Mouse (Mus musculus): ENCODE results near the gene Tmem109. TPM values are rescaled to one million over a fixed set of nuclear protein-coding genes. Genes with fewer than 3 reads are reported as not detected.

Gene Tmem109
- total RNA-seq, 2 experiments from 2014 or later, result 36.4 to 37.3 TPM

GRCm38 (mm10) chr19:10895016-10895528 is 13.3 kb upstream of the Tmem109 start, which contains the start of gene Prpf19:
TSS of gene Prpf19 (plus strand) at chr19:10895231.
- DNase-seq (ENCODE audit: low spot score in 2 of 2), result peak; percentile 99 to 100

GRCm38 (mm10) chr19:10892201-10892600 is 10.4 kb upstream of the Tmem109 start:
- no peak for DNase-seq (ENCODE audit: low spot score in 2 of 2)

DNA sequence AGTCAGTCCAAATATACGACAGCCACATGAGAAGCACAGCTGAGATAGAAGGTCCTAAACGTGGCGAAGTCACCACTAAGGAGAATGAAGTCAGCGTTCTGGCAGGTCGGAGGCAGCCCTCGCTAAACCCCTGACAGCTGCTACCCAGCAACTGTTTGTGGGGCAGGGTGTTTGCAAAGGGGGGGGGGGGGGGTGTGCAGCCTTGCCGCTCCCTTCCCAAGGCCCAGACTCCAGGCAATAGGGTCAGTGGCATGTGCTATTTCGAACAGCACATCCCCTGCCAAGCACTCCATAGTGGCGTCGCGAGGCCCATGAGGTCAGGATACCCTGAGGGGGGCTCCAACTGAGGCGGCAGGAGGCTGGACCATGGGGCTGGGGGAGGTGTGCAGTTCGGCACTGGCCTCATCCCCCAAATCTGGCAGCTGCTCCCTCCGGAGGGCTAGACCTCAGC is 801 bp downstream of the Tmem109 start:
- no peak for DNase-seq (ENCODE audit: low spot score in 2 of 2)

DNA sequence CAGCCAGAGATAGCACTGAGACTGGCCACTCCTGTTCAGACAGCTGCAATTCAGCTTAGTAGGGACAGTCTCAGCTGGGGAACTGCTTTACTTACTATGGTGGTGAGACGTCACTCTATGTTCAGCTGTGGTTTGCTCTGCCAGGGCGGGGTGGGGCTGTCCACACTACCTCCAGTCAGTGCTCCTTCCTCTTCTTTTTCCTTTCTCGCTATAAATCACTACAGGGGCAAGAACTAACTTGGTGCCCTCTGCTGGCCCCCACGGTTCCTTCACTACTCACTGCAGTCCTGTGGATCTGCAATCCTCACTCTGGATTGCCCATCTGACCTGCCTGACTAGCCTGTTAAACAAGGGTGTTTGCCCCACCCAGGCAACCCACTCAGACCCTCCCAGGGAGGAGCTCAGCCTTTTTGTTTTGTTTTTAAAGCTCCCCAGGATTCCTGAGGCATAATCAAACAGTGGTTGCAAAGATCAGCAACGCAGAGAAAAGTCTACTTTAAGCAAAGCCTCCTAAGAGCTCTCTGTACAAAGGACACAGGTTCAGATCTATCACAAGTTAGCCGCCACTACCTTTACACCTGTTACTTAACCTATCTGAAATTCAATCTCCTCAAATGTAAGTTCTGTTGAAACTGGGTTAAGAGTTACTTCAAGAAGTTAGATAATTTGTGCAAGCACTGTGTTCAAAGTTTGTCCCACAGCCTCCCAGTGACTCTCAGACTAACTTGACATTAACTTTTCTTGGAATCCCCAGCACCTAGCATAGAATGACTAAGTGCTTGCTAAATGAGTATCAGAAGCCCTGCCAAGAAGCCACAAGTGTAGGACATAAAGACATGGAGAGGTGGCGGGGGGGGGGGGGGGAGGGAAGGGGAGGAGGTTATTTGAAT is 1.5 kb downstream of the Tmem109 start:
- peak in 1 of 2 experiments; percentile 60 for DNase-seq (ENCODE audit: low spot score in 2 of 2)

- DNase-seq (ENCODE audit: low spot score in 2 of 2), result no peak
These were observed 3.5 kb downstream of the Tmem109 start for GRCm38 (mm10) chr19:10878201-10878837.

GRCm38 (mm10) chr19:10871328-10871961 is 10.4 kb downstream of the Tmem109 start:
- DNase-seq (ENCODE audit: low spot score in 2 of 2), result no peak

GRCm38 (mm10) chr19:10870676-10871075 is 11.1 kb downstream of the Tmem109 start:
- DNase-seq (ENCODE audit: low spot score in 2 of 2), result no peak

GRCm38 (mm10) chr19:10869886-10870527 is 11.8 kb downstream of the Tmem109 start, which contains the start of gene Tmem132a:
TSS of gene Tmem132a (minus strand) at chr19:10869940.
- DNase-seq (ENCODE audit: low spot score in 2 of 2), result no peak

GRCm38 (mm10) chr19:10869241-10869885 is 12.4 kb downstream of the Tmem109 start:
- peak; percentile 80 to 88 for DNase-seq (ENCODE audit: low spot score in 2 of 2)

DNA sequence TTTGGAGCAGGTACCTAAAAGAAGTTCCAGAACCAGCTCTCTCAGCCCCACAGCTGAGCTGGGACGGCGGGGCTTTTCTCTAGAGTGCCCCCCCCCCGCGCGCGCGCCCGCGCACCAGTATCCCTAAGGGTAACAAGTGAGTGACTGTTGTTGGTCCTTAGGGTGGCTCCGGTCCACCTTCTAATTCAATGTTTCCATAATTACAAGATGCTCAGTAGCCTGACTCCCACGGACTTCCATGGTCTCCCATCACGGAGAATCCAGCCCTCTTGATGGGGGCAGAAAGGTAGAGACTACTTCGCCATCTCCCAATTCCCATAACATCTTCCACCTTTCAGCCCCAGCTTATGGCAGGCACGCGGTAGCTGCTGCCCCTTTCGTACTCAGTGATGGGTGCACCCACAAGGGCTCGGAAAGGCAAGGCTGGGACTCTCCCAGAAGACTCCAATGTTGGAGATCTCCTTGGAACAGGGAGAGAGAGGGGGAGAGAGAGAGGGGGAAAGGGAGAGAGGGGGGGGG is 13.1 kb downstream of the Tmem109 start:
- DNase-seq (ENCODE audit: low spot score in 2 of 2), result no peak

- no peak for DNase-seq (ENCODE audit: low spot score in 2 of 2)
These were observed 13.7 kb downstream of the Tmem109 start for GRCm38 (mm10) chr19:10867946-10868622.

GRCm38 (mm10) chr19:10866351-10866750 is 15.4 kb downstream of the Tmem109 start:
- DNase-seq (ENCODE audit: low spot score in 2 of 2), result no peak

- DNase-seq (ENCODE audit: low spot score in 2 of 2), result no peak
These were observed 21.7 kb downstream of the Tmem109 start for GRCm38 (mm10) chr19:10860072-10860497.

- no peak for DNase-seq (ENCODE audit: low spot score in 2 of 2)
These were observed 25.3 kb downstream of the Tmem109 start for GRCm38 (mm10) chr19:10856520-10856919.

DNA sequence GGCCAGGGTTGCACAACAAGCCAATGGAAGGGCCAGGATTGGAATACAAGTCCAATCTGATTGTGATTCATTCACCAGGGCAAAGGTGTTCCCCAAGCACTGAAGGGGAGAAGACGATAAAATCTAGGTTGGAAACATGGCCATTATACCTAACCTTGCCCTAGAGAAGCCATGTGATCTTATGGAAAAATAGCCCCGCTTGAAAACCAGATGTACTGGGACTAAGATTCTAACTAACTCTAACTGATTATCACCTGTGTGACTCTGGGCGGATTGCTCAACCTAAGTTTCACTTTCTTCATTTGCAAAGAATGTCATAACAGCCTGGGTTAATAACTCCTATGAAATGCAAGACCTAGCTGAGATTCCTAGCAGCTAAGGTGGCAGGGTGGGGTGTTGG is 26.4 kb downstream of the Tmem109 start:
- no peak for DNase-seq (ENCODE audit: low spot score in 2 of 2)

- no peak for DNase-seq (ENCODE audit: low spot score in 2 of 2)
These were observed 34.3 kb downstream of the Tmem109 start for GRCm38 (mm10) chr19:10847311-10848087.

GRCm38 (mm10) chr19:10846150-10846549 is 35.7 kb downstream of the Tmem109 start:
- no peak for DNase-seq (ENCODE audit: low spot score in 2 of 2)

GRCm38 (mm10) chr19:10845454-10845853 is 36.3 kb downstream of the Tmem109 start:
- DNase-seq (ENCODE audit: low spot score in 2 of 2), result no peak

DNA sequence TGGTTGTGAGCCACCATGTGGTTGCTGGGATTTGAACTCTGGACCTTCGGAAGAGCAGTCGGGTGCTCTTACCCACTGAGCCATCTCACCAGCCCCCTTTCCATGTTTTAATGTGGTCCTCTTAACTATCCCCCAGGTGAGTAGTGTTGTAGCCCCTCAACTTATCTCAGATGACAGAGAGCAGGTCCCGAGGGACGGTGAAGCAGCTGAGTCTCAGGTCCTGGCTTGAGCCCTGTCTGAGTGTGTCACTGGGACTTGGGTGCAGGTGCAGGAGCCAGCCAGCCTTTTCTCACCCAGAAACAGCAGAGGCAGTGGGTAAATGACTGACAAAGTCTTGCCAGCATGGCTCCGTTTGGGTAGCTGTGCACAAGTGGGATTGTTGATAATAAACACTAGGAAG is 37.6 kb downstream of the Tmem109 start:
- no peak for DNase-seq (ENCODE audit: low spot score in 2 of 2)
